Mouse (Mus musculus): ENCODE data around the gene Tekt4.

Gene Tekt4

GRCm38 (mm10) chr17:25433223-25433616 is 21.2 kb upstream of the Tekt4 start:
- DNase-seq = peak in 1 of 2 experiments; percentile 30

GRCm38 (mm10) chr17:25433617-25434606 is 20.5 kb upstream of the Tekt4 start, which contains the start of gene Cacna1h:
Cacna1h (minus strand) TSS chr17:25433783.
- DNase-seq = peak; percentile 46 to 68

GRCm38 (mm10) chr17:25441417-25441816 is 13.0 kb upstream of the Tekt4 start:
- no peak for DNase-seq

- no peak for DNase-seq
Observed at GRCm38 (mm10) chr17:25442889-25443288, 11.5 kb upstream of the Tekt4 start.

- no peak for DNase-seq
Observed at GRCm38 (mm10) chr17:25445074-25445473, 9.3 kb upstream of the Tekt4 start.

DNA sequence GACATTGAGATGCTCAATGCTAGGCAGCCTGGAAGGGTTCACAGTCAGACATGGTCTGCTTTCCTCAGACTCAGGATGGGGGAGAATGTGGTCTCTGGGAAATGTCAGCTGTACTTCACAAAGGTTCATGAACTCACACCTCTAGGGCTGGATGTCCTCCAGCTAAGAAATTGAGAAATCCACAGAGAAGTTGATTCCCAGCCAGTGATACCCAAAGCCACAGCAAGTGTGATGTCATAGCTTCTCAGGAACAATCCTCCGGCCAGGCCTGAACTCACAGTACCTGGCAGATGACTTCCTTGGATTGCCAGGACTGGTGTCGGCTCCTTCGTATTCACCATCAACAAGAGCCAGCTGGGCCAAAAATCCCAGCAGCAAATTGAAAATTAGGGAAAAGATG is 8.6 kb upstream of the Tekt4 start:
- DNase-seq = no peak

DNA sequence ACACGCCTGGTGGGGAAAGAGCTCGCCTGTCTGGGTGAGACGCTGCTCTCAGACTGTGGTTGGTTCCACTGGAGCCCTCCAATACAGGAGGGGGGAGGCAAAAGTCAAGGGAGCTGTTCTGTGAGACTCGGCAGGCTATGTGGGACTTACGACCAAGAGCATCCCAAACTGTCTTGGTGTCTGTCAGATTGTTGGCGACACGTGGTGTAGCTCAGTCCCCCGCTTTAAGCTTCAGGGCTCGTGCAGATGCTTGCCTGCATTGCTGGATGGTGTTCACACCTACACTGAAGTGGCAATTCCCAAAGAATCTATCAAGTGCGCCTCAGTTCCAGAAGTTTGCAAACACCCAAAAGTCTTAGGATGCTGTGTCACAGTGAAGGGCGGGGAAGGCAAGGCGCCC is 6.5 kb upstream of the Tekt4 start:
- no peak for DNase-seq

DNA sequence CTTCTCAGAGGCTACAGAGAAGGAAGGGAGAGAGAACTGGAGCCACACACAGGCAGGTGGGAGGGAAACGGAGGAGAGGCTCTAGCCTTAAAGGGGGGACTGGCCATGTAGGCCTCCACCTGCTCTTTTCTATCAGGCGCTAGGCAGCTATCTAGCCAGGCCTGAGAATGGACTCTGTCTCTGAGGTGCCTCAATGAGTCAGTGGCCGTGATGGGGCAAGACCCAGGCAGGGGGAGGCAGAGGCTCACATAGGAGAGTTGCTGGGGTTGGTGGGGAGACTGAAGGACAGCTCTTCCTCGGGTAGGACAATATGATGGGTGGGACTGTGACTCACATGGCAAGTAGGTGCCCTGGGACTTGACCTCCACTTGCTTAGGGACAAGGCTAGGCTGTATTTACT is 4.1 kb upstream of the Tekt4 start:
- DNase-seq = no peak

DNA sequence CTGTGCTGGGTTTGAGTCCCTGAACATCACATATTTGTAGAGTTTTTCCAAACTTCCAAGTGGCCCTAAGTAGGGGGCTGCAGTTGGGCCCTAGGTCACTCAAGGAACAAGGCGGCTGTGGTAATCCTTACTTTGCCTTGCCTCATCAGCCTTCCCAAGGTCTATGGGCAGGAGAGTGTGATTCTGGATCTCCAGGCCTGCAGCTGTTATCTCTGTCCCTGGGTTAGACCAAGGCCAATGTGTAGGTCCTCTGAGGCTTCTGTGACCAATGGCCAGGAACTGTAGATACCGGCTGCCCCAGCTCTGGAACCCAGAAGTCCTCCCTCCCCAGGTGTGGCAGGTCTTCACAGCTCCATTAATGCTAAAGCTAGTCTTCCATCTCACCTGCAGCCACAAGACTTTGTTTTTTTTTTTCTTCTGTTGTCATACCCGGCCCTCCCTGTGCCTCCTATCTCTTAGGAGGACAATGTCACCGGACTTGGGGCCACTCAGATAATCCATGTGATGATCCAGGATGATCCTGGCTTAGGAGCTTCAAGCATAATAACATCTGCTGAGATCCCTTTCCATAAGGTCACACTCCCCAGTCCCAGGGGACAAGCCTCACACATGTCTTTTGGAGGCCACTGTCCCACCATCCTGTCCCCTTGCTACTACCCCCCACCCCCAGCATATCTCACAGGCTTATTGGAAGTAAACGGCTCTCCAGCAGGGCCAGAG is 2.0 kb upstream of the Tekt4 start:
- DNase-seq = no peak

GRCm38 (mm10) chr17:25456540-25456939 is 2.1 kb downstream of the Tekt4 start:
- peak in 1 of 2 experiments; percentile 24 for DNase-seq

DNA sequence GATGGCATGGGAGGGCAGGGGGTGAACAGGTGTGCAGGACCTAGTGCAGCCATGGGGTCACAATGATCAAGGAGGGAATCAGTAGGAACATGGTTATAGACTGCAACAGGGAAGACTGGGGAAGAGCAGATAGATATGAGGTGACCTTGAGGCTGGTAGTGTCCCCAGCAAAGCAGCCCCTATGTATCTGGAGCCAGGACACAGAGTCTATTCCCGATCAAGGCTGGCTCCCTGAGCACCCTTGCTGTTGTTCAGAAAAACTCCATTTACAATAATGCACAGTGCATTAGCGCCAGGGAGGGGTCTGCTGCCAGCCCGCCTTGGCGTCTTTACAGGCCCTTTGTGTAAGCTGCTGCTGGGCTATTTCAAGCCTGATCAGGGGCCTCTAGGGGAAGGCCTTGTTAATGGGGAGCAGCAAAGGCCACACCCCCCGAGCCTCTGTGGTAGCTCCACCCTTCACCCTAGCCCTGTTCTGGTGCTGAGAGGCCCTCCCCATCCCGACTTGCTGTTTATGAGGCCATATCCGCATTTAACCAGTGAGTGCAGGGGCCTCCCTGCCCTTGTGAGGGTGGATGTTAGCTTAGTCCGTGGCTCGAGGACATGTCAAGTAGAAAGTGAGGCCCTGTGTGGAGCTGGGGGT is 7.9 kb downstream of the Tekt4 start:
- no peak for DNase-seq

DNA sequence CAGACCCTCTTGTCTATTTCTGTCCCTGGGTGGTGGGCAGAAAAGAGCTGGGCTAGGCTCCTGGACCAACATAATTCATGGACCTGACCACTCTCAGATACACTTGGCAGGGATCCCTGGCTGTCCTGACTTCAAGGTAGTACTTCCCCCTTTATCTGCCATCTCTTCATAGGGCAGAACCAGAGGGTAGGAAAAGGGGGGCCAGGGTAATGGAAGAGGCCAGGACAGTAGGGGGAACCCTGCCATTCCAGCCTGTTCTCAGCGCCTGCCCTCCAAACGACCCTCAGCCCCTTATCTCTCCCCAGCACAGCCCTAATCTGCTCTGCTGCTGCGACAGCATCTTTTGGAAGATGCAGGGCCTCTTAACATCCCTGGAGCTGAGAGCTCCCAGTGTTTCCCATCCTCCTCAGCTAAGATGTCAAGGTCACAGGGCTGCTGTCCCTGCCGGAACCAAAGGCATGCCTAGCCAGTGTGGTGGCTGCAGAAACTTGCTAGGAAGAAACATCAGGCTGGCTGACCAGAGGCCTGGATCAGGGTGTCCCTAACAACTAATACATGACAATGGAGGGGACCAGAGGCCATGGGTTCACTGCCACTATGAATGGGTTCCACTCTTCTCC is 9.0 kb downstream of the Tekt4 start:
- no peak for DNase-seq

DNA sequence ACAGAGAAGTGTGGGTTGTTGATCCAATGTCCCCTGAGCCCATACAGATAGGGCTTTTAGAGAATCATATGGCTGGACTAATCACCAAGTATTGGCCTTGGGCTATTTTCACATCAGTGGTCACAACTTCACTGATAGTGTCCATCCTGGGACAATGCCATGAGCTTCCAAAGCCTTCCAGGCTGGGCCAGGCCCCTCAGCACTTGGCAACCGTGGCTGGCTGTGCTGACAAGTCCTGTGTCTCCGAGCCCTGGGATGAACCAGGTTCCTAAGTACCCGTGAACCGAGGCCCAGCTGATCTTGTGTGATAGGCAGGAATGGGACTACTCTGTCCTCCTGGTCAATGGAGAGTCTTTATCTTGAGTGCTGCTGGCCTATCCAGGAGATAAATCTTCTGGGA is 9.7 kb downstream of the Tekt4 start:
- DNase-seq = no peak

- DNase-seq = no peak
Observed at GRCm38 (mm10) chr17:25466257-25466656, 11.8 kb downstream of the Tekt4 start.

- DNase-seq = no peak
Observed at GRCm38 (mm10) chr17:25467781-25468180, 13.4 kb downstream of the Tekt4 start.

DNA sequence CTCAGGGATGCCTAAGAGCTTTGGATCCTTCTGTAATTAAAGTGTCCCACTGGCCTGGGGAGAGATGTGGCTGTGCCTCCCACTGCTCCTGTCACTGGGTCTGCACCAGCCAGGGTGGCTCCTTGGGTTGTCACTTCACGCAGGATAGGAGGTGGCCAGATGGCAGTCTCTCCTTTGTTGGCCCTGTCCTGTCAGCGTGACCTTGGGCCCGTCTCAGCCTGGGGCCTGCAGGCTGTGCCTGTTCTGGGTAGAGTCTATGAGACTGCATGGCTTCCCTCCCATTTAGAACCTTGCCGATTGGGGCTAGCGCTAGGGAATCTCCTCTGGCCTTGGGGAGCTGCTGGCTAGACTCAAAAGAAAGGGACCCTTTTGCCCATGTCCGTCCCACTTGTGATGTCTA is 13.9 kb downstream of the Tekt4 start:
- no peak for DNase-seq

GRCm38 (mm10) chr17:25469798-25470197 is 15.4 kb downstream of the Tekt4 start:
- DNase-seq = peak; percentile 88

GRCm38 (mm10) chr17:25471418-25471817 is 17.0 kb downstream of the Tekt4 start:
- peak in 1 of 2 experiments; percentile 33 for DNase-seq

DNA sequence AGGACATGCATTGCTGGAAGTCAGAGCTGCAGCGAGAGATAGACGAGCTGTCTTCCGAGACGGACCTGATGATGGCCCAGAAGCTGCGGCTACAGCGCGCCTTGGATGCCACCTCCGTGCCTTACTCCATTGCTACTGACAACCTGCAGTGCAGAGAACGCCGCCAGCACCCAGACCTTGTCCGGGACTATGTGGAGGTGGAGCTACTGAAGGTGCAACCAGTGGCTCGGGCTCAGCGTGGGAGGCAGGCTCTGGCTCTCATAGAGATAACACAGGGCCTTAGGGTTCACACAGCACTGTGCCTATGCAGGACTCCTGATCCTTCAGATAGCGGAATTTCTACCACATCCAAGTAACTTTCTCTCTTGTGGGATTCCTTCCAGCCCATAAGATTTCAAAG is 17.6 kb downstream of the Tekt4 start:
- no peak for DNase-seq

GRCm38 (mm10) chr17:25474330-25475077 is 20.1 kb downstream of the Tekt4 start:
- DNase-seq = peak; percentile 59 to 76

DNA sequence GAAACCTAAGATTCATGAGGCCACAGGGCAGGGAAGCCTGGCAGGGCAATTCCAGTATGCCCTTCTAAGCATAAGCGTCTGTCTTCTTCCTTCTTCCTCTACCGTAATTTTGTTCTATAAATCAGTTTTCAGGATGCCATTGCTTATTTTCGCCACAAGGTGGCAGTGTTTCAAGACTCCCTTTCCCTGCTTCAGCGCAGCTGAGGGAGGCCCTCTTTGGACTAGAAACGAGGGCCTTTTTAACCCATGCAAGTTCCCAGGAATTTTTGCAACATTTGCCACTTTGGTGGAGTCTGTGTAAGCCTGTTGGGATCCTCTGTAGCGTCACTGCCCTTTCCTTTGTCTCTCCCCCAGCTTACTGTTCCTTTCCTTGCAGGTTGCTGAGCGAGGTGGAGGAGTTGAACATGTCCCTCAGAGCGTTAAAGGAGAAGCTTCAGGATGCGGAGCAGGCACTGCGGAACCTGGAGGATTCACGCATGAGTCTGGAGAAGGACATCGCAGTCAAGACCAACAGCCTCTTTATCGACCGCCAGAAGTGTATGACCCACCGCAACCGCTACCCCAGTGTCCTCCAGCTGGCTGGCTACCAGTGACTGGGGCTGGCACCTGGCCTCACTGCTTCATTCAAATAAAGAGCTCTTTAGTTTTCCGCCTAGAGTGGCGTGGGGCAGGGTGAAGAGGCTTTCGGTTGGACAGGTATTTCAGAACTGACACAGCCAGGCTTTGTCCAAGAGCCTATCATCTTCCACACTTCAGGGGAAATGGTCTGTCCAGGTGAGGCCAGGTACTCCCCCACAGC is 21.7 kb downstream of the Tekt4 start:
- peak; percentile 76 to 77 for DNase-seq

Measured in cerebellum, postnatal 14 days (tissue).